Mouse (Mus musculus) midbrain, embryonic 12.5 days (tissue): ENCODE data around the gene Arhgap33. TPM values are rescaled to one million over a fixed set of nuclear protein-coding genes. Genes with fewer than 3 reads are reported as not detected.
"Not testable (repeated sequence)": the region's sequence is repeated elsewhere in the genome, so short reads cannot be mapped to it uniquely, and the experiment has no call there.

Experiments
- ATAC-seq: fragments of 200-750 bp; cut with Nextera tagmentation; 2 replicates; pipeline ENCODE4 v1.8.0; 2017; ENCODE audit warnings: low read depth, moderate TSS enrichment, moderate library complexity; ENCODE audit not compliant: low FRiP score
- H3K27ac ChIP-seq: fragments of 300-500 bp; sonication (generic); replicated peaks from 2 replicates; pipeline ENCODE4 v1.5.1; 2016; ENCODE audit warnings: mild to moderate bottlenecking
- H3K27me3 ChIP-seq: fragments of 300-500 bp; sonication (generic); 2 replicates; pipeline ENCODE4 v1.6.1; 2016; ENCODE audit warnings: mild to moderate bottlenecking
- H3K36me3 ChIP-seq: fragments of 300-500 bp; sonication (generic); 2 replicates; pipeline ENCODE4 v1.6.1; 2016
- H3K4me1 ChIP-seq: fragments of 300-500 bp; sonication (generic); 2 replicates; pipeline ENCODE4 v1.6.1; 2016
- H3K4me2 ChIP-seq: fragments of 300-500 bp; sonication (generic); replicated peaks from 2 replicates; pipeline ENCODE4 v1.6.1; 2016; ENCODE audit warnings: mild to moderate bottlenecking, moderate library complexity
- H3K4me3 ChIP-seq: fragments of 300-500 bp; sonication (generic); 2 replicates; pipeline ENCODE4 v1.5.1; 2016; ENCODE audit warnings: mild to moderate bottlenecking
- H3K9ac ChIP-seq: fragments of 300-500 bp; sonication (generic); replicated peaks from 2 replicates; pipeline ENCODE4 v1.6.1; 2016; ENCODE audit warnings: mild to moderate bottlenecking, moderate library complexity
- H3K9me3 ChIP-seq: fragments of 300-500 bp; sonication (generic); 2 replicates; pipeline ENCODE4 v1.6.1; 2016; ENCODE audit warnings: mild to moderate bottlenecking
- WGBS: fragments of 180-500 bp; shearing (Covaris S2); methylation state at CpG from one replicate; pipeline ENCODE4 v1.1.7; 2016; 5-methylcytosine and 5-hydroxymethylcytosine counted together
- polyA plus RNA-seq: library from polyadenylated mRNA; unstranded; fragments of >200 nt; fragmentation: Nextera tagmentation; extraction: Ambion mirVana; gene quantifications from 2 replicates; pipeline ENCODE4 v1.2.1, GENCODE M21; 2016

Gene Arhgap33
- polyA plus RNA-seq, 1 experiment from 2014 or later, result 96.3 TPM

- ATAC-seq, result no peak
- 90% methylated on average over 10 of the region's 10 CpGs for WGBS
- no peak overlapping the region for H3K9ac ChIP-seq
- no peaks in the 10 kb centered on the region for H3K9me3 ChIP-seq
- peaks cover 59% of the 10 kb centered on the region for H3K36me3 ChIP-seq
- no peak overlapping the region for H3K27ac ChIP-seq
- peaks cover 11% of the 10 kb centered on the region for H3K27me3 ChIP-seq
- no peak overlapping the region for H3K4me2 ChIP-seq
- H3K4me3 ChIP-seq, result no peak overlapping the region
- peaks cover 14% of the 10 kb centered on the region; the same call in 1 of the 2 replicates for H3K4me1 ChIP-seq
These were observed 12.0 kb downstream of the Arhgap33 start for GRCm38 (mm10) chr7:30522871-30523270.

- peaks cover 39% of the 10 kb centered on the region for H3K36me3 ChIP-seq
- 81% methylated on average over 5 of the region's 5 CpGs for WGBS
- peaks cover 11% of the 10 kb centered on the region for H3K27me3 ChIP-seq
- no peaks in the 10 kb centered on the region for H3K9me3 ChIP-seq
- no peak overlapping the region for H3K4me3 ChIP-seq
- H3K4me1 ChIP-seq, result peaks cover 4% of the 10 kb centered on the region; the same call in 1 of the 2 replicates
- no peak for ATAC-seq
- no peak overlapping the region for H3K4me2 ChIP-seq
- H3K27ac ChIP-seq, result peak overlapping the region; percentile 42
- no peak overlapping the region for H3K9ac ChIP-seq
These were observed 14.0 kb downstream of the Arhgap33 start for GRCm38 (mm10) chr7:30520856-30521255.

GRCm38 (mm10) chr7:30520396-30520795 is 14.5 kb downstream of the Arhgap33 start:
- H3K9me3 ChIP-seq, result no peaks in the 10 kb centered on the region
- WGBS, result 55% methylated on average over 4 of the region's 4 CpGs
- H3K9ac ChIP-seq, result no peak overlapping the region
- H3K4me1 ChIP-seq, result 0 out of 2 replicates have a peak, but pooled peaks cover 4% of the 10 kb centered on the region
- no peak overlapping the region for H3K4me2 ChIP-seq
- H3K36me3 ChIP-seq, result peaks cover 34% of the 10 kb centered on the region
- peaks cover 11% of the 10 kb centered on the region for H3K27me3 ChIP-seq
- no peak overlapping the region for H3K4me3 ChIP-seq
- H3K27ac ChIP-seq, result no peak overlapping the region; the same call in 1 of the 2 replicates
- no peak for ATAC-seq

GRCm38 (mm10) chr7:30518325-30518724 is 16.5 kb downstream of the Arhgap33 start:
- 45% methylated on average over 8 of the region's 8 CpGs for WGBS
- H3K9me3 ChIP-seq, result no peaks in the 10 kb centered on the region
- no peak for ATAC-seq
- no peak overlapping the region for H3K9ac ChIP-seq
- H3K27ac ChIP-seq, result no peak overlapping the region
- no peak overlapping the region for H3K4me3 ChIP-seq
- 0 out of 2 replicates have a peak, but pooled peaks cover 4% of the 10 kb centered on the region for H3K4me1 ChIP-seq
- no peak overlapping the region for H3K4me2 ChIP-seq
- peaks cover 13% of the 10 kb centered on the region for H3K36me3 ChIP-seq
- peaks cover 11% of the 10 kb centered on the region for H3K27me3 ChIP-seq

- 60% methylated on average over 24 of the region's 24 CpGs for WGBS
- no peaks in the 10 kb centered on the region for H3K9me3 ChIP-seq
- ATAC-seq, result no peak
These were observed 19.7 kb downstream of the Arhgap33 start for GRCm38 (mm10) chr7:30515003-30515760.

GRCm38 (mm10) chr7:30508061-30508460 is 26.8 kb downstream of the Arhgap33 start:
- WGBS, result 75% methylated on average over 4 of the region's 4 CpGs
- Histone ChIP-seq H3K27ac (no peak overlapping the region), H3K27me3 (no peaks in the 10 kb centered on the region), H3K9ac (no peak overlapping the region), H3K4me1 (no peaks in the 10 kb centered on the region), H3K36me3 (no peaks in the 10 kb centered on the region), H3K4me3 (no peak overlapping the region), H3K9me3 (no peaks in the 10 kb centered on the region), H3K4me2 (no peak overlapping the region)
- ATAC-seq, result no peak

More at GRCm38 (mm10) chr7:30515003-30515760, 19.7 kb downstream of the Arhgap33 start:
- Histone ChIP-seq H3K27me3 (peaks cover 11% of the 10 kb centered on the region), H3K4me1 (no peaks in the 10 kb centered on the region), H3K4me2 (no peak overlapping the region), H3K4me3 (no peak overlapping the region), H3K27ac (no peak overlapping the region), H3K36me3 (no peaks in the 10 kb centered on the region), H3K9ac (no peak overlapping the region)

GRCm38 (mm10) chr7:30501159-30501558 is 33.7 kb downstream of the Arhgap33 start:
- H3K4me1 ChIP-seq, H3K4me2 ChIP-seq, H3K27me3 ChIP-seq, H3K36me3 ChIP-seq, H3K9ac ChIP-seq, ATAC-seq, H3K27ac ChIP-seq, H3K4me3 ChIP-seq, H3K9me3 ChIP-seq: not testable (repeated sequence)
- 65% methylated on average over 5 of the region's 5 CpGs for WGBS

- not testable (repeated sequence) for H3K27ac ChIP-seq, H3K4me2 ChIP-seq, H3K9me3 ChIP-seq, H3K4me3 ChIP-seq, ATAC-seq, H3K4me1 ChIP-seq, H3K36me3 ChIP-seq, H3K9ac ChIP-seq
- 63% methylated on average over 5 of the region's 5 CpGs for WGBS
- H3K27me3 ChIP-seq, result peaks cover 17% of the 10 kb centered on the region
These were observed 39.3 kb downstream of the Arhgap33 start for GRCm38 (mm10) chr7:30495506-30496042.

GRCm38 (mm10) chr7:30493401-30493931 is 41.4 kb downstream of the Arhgap33 start, which contains the start of gene Prodh2:
TSS of gene Prodh2 (plus strand) at chr7:30493622.
- Histone ChIP-seq H3K27ac (no peak within 1 kb of the TSS), H3K9ac (no peak within 1 kb of the TSS), H3K36me3 (no peaks in the 10 kb centered on the region), H3K4me3 (no peak within 1 kb of the TSS), H3K4me1 (peaks cover 4% of the 10 kb centered on the region; the same call in 1 of the 2 replicates), H3K4me2 (no peak within 1 kb of the TSS), H3K27me3 (peaks cover 20% of the 10 kb centered on the region), H3K9me3 (no peaks in the 10 kb centered on the region)
- ATAC-seq, result no peak
- WGBS, result 62% methylated on average over 11 of the region's 11 CpGs

- H3K27me3 ChIP-seq, result peaks cover 20% of the 10 kb centered on the region
- WGBS, result 14% methylated on average over 4 of the region's 4 CpGs
- no peak overlapping the region for H3K4me2 ChIP-seq
- H3K27ac ChIP-seq, result no peak overlapping the region
- no peak overlapping the region for H3K9ac ChIP-seq
- no peaks in the 10 kb centered on the region for H3K9me3 ChIP-seq
- ATAC-seq, result no peak
- H3K4me3 ChIP-seq, result no peak overlapping the region
- H3K36me3 ChIP-seq, result no peaks in the 10 kb centered on the region
- H3K4me1 ChIP-seq, result peaks cover 4% of the 10 kb centered on the region; the same call in 1 of the 2 replicates
These were observed 42.1 kb downstream of the Arhgap33 start for GRCm38 (mm10) chr7:30492765-30493164.

GRCm38 (mm10) chr7:30490957-30491307 is 43.9 kb downstream of the Arhgap33 start:
- no peak for ATAC-seq
- H3K4me3 ChIP-seq, result no peak overlapping the region

GRCm38 (mm10) chr7:30490251-30490956 is 44.5 kb downstream of the Arhgap33 start:
- Histone ChIP-seq H3K4me1 (peaks cover 4% of the 10 kb centered on the region; the same call in 1 of the 2 replicates), H3K4me3 (no peak overlapping the region), H3K9me3 (no peaks in the 10 kb centered on the region), H3K36me3 (no peaks in the 10 kb centered on the region), H3K27me3 (peaks cover 20% of the 10 kb centered on the region), H3K4me2 (no peak overlapping the region), H3K27ac (no peak overlapping the region), H3K9ac (no peak overlapping the region)
- ATAC-seq, result no peak
- 33% methylated on average over 16 of the region's 16 CpGs for WGBS

More at GRCm38 (mm10) chr7:30490957-30491307, 43.9 kb downstream of the Arhgap33 start:
- 21% methylated on average over 6 of the region's 6 CpGs for WGBS
- H3K9ac ChIP-seq, result no peak overlapping the region
- H3K4me1 ChIP-seq, result peaks cover 4% of the 10 kb centered on the region; the same call in 1 of the 2 replicates
- H3K4me2 ChIP-seq, result no peak overlapping the region
- no peaks in the 10 kb centered on the region for H3K9me3 ChIP-seq
- no peaks in the 10 kb centered on the region for H3K36me3 ChIP-seq
- H3K27me3 ChIP-seq, result peaks cover 20% of the 10 kb centered on the region
- no peak overlapping the region for H3K27ac ChIP-seq
